Mouse (Mus musculus) heart, adult 2 months (tissue): ENCODE results near the gene Clip2. TPM values are rescaled to one million over a fixed set of nuclear protein-coding genes. Genes with fewer than 3 reads are reported as not detected.

ENCODE experiments used
- DNase-seq, 2 experiments: peaks; one replicate each; pipeline ENCODE4 v3.0.0; 2021
- H3K27ac ChIP-seq: fragments of 200-600 bp; 2 replicates; pipeline ENCODE4 v1.8.1; 2022
- H3K27me3 ChIP-seq: fragments of 200-500 bp; 2 replicates; pipeline ENCODE4 v1.6.1; 2012; ENCODE audit warnings: mild to moderate bottlenecking, low read length, inconsistent platforms, mixed read lengths; ENCODE audit not compliant: control insufficient read depth, insufficient read depth
- H3K36me3 ChIP-seq: fragments of 200-500 bp; 2 replicates; pipeline ENCODE4 v1.6.1; 2012; ENCODE audit warnings: low read length, inconsistent platforms; ENCODE audit not compliant: control insufficient read depth, insufficient read depth
- H3K4me1 ChIP-seq: fragments of 200-500 bp; 2 replicates; pipeline ENCODE4 v1.6.1; 2011; ENCODE audit warnings: low read length; ENCODE audit not compliant: control insufficient read depth, insufficient read depth
- H3K4me3 ChIP-seq: fragments of 200-600 bp; 2 replicates; pipeline ENCODE4 v1.8.1; 2022
- H3K79me2 ChIP-seq: fragments of 200-500 bp; replicated peaks from 2 replicates; pipeline ENCODE4 v1.6.1; 2012; ENCODE audit warnings: mild to moderate bottlenecking, inconsistent platforms, low read length, moderate library complexity, mixed read lengths; ENCODE audit not compliant: control insufficient read depth, insufficient read depth
- H3K9ac ChIP-seq: fragments of 200-500 bp; 2 replicates; pipeline ENCODE4 v1.6.1; 2012; ENCODE audit warnings: low read depth, mild to moderate bottlenecking, control low read depth, inconsistent platforms, low read length, mixed read lengths
- CTCF ChIP-seq: fragments of 200-600 bp; IDR thresholded peaks from 2 replicates; pipeline ENCODE4 v1.8.1; 2022; ENCODE audit warnings: antibody characterized with exemption, mild to moderate bottlenecking, moderate library complexity
- EP300 ChIP-seq: fragments of 200-500 bp; IDR thresholded peaks from 2 replicates; pipeline ENCODE4 v1.6.1; 2011; ENCODE audit warnings: low read depth, low read length, control low read depth; ENCODE audit not compliant: insufficient read depth
- POLR2A ChIP-seq: fragments of 200-500 bp; IDR thresholded peaks from 2 replicates; pipeline ENCODE4 v1.6.1; 2011; ENCODE audit warnings: mild to moderate bottlenecking, low read depth, low read length, control low read depth; ENCODE audit not compliant: insufficient read depth
- WGBS: fragments of 180-500 bp; shearing (Covaris S2); methylation state at CpG from one replicate; pipeline ENCODE4 v1.1.7; 2018; 5-methylcytosine and 5-hydroxymethylcytosine counted together
- intact Hi-C: fragments of 180-260 bp; cut with DNase I; formaldehyde crosslinking; loops from one replicate; pipeline ENCODE4 v1.15.1; 2025
- polyA plus RNA-seq: library from polyadenylated mRNA; depleted of rRNA; stranded (reverse); fragments of >200 nt; gene quantifications from 2 replicates; pipeline ENCODE4 v1.2.3, GENCODE M21; 2012
- total RNA-seq, 2 experiments: library from RNA; stranded (reverse); gene quantifications; 2 replicates each; pipeline ENCODE4 v1.2.3; 2021

Clip2 gene
- total and polyA plus RNA-seq, 3 experiments = 6.2 to 8.0 (median 7.0) TPM

DNA sequence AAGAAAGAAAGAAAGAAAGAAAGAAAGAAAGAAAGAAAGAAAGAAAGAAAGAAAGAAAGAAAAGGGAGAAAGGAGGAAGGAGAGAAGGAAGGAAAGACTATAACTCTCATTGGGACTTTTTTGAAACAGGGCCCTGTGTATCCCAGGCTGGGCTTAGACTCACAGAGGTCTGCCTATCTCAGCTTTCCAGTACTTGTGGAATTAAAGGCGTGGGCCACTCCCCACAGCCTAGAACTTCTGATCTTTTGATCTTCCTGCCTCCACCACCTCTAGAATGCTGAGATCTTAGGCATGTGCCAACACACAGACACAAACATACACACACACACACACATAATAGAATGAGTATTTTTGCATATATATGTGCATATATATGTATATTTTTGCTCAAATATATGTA, 87.0 kb downstream of the Clip2 start:
- no peaks in the 10 kb centered on the region for H3K79me2 ChIP-seq
- no peaks in the 10 kb centered on the region for H3K27me3 ChIP-seq
- peak in 1 of 2 experiments; percentile 5 for DNase-seq
- no peak for TF ChIP-seq POLR2A
- no peak for TF ChIP-seq CTCF
- TF ChIP-seq EP300 = no peak
- no peaks in the 10 kb centered on the region for H3K36me3 ChIP-seq
- no peak overlapping the region for H3K9ac ChIP-seq
- WGBS = 88% methylated on average over 1 of the region's 1 CpGs
- intact Hi-C loops = no loop called here
- H3K4me1 ChIP-seq = 0 out of 2 replicates have a peak, but pooled peaks cover 1% of the 10 kb centered on the region
- no peak overlapping the region for H3K27ac ChIP-seq
- no peak overlapping the region for H3K4me3 ChIP-seq

GRCm38 (mm10) chr5:134464225-134464624, 88.0 kb downstream of the Clip2 start:
- Histone ChIP-seq H3K27ac (no peak overlapping the region), H3K36me3 (no peaks in the 10 kb centered on the region), H3K4me1 (0 out of 2 replicates have a peak, but pooled peaks cover 1% of the 10 kb centered on the region), H3K79me2 (no peaks in the 10 kb centered on the region), H3K4me3 (no peak overlapping the region), H3K27me3 (no peaks in the 10 kb centered on the region), H3K9ac (no peak overlapping the region)
- 85% methylated on average over 5 of the region's 5 CpGs for WGBS
- intact Hi-C loops = no loop called here
- DNase-seq = peak in 1 of 2 experiments; percentile 2
- TF ChIP-seq POLR2A (no peak), CTCF (no peak), EP300 (no peak)

- H3K9ac ChIP-seq = no peak overlapping the region
- H3K4me3 ChIP-seq = no peak overlapping the region
- intact Hi-C loops = no loop called here
- no peak overlapping the region for H3K27ac ChIP-seq
- H3K27me3 ChIP-seq = no peaks in the 10 kb centered on the region
- no peaks in the 10 kb centered on the region for H3K36me3 ChIP-seq
- peak in 1 of 2 experiments; percentile 10 for DNase-seq
- no peaks in the 10 kb centered on the region for H3K79me2 ChIP-seq
- no peaks in the 10 kb centered on the region for H3K4me1 ChIP-seq
- TF ChIP-seq EP300 = no peak
- no peak for TF ChIP-seq CTCF
- no peak for TF ChIP-seq POLR2A
- WGBS = 82% methylated on average over 8 of the region's 8 CpGs
Measured at GRCm38 (mm10) chr5:134462731-134463130, 89.5 kb downstream of the Clip2 start.

DNA sequence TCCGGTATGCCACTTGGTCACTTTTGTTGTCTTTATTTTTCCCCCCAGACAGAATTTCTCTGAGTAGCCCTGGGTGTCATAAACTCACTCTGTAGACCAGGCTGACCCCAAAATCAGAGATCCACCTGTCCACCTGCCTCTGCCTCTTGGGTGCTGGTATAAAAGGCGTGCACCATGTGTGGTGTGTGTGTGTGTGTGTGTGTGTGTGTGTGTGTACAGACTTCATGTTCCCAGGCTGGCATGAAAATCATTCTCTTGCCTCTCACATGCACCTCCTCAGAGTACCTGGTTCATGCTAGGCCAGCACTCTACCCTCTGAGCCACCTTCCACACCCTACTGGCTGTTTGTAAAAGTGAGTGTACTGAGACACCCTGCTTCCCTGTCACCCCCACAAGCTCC, 89.9 kb downstream of the Clip2 start:
- TF ChIP-seq POLR2A (no peak), CTCF (no peak), EP300 (no peak)
- WGBS = 81% methylated on average over 2 of the region's 2 CpGs
- H3K4me3 ChIP-seq = no peak overlapping the region

GRCm38 (mm10) chr5:134460546-134460945, 91.7 kb downstream of the Clip2 start:
- Histone ChIP-seq H3K27ac (no peak overlapping the region), H3K4me3 (no peak overlapping the region), H3K36me3 (no peaks in the 10 kb centered on the region), H3K27me3 (no peaks in the 10 kb centered on the region), H3K79me2 (no peaks in the 10 kb centered on the region), H3K4me1 (no peaks in the 10 kb centered on the region), H3K9ac (no peak overlapping the region)
- TF ChIP-seq POLR2A (no peak), EP300 (no peak), CTCF (no peak)
- DNase-seq = peak in 1 of 2 experiments; percentile 2
- 96% methylated on average over 4 of the region's 4 CpGs for WGBS
- intact Hi-C loops = no loop called here

More for the DNA sequence above, 89.9 kb downstream of the Clip2 start:
- no peak overlapping the region for H3K9ac ChIP-seq
- H3K79me2 ChIP-seq = no peaks in the 10 kb centered on the region
- DNase-seq = peak in 1 of 2 experiments; percentile 5
- H3K27ac ChIP-seq = no peak overlapping the region
- no peaks in the 10 kb centered on the region for H3K27me3 ChIP-seq
- H3K36me3 ChIP-seq = no peaks in the 10 kb centered on the region
- intact Hi-C loops = no loop called here
- no peaks in the 10 kb centered on the region for H3K4me1 ChIP-seq

- intact Hi-C loops = loop anchor here (5.0 kb wide), 1 partner anchor 37 kb away; no protein-coding TSS in a partner anchor
- DNase-seq = peak in 1 of 2 experiments; percentile 10
- peaks cover 5% of the 10 kb centered on the region for H3K4me1 ChIP-seq
- TF ChIP-seq POLR2A = no peak
- peak; percentile 29 for TF ChIP-seq CTCF
- H3K27me3 ChIP-seq = no peaks in the 10 kb centered on the region
- no peak overlapping the region for H3K9ac ChIP-seq
- no peaks in the 10 kb centered on the region for H3K79me2 ChIP-seq
- 93% methylated on average over 7 of the region's 7 CpGs for WGBS
- H3K36me3 ChIP-seq = no peaks in the 10 kb centered on the region
- H3K27ac ChIP-seq = no peak overlapping the region
- H3K4me3 ChIP-seq = no peak overlapping the region
Measured at GRCm38 (mm10) chr5:134459096-134459495, 93.1 kb downstream of the Clip2 start.
